Mouse (Mus musculus) urinary bladder, postnatal 14 days (tissue): ENCODE measurements around the gene Scn2b.

Source experiments
- DNase-seq: peaks from one replicate; pipeline ENCODE4 v3.0.0; 2021; ENCODE audit warnings: low spot score

Gene Scn2b

GRCm38 (mm10) chr9:45119954-45120530 lies 2.5 kb downstream of the Scn2b start:
- DNase-seq: no peak

GRCm38 (mm10) chr9:45120567-45120966 lies 3.0 kb downstream of the Scn2b start:
- DNase-seq: no peak

DNA sequence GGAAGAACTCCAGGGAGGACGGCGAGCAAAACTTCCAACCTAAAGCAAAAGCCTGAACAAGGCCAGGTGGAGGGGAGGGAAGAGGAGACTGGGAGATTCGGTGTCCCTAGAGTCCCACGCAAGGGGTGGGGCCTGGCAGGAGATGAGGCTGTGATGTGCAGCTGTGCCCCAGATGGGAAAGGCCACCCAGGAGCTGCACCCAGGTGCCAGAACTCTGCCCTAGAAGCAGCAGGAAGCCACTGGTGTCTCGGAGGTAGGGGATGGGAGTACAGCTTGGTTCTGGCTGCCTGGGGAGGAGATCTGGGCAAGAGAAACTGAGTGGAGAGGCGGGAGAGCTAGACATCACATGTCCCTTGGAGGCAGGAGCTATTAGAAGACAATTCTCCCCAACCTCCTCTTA lies 3.4 kb downstream of the Scn2b start:
- DNase-seq: no peak

- DNase-seq: peak; percentile 77
Observed at GRCm38 (mm10) chr9:45121769-45122168, 4.2 kb downstream of the Scn2b start.

GRCm38 (mm10) chr9:45122209-45122761 lies 4.7 kb downstream of the Scn2b start:
- peak; percentile 45 for DNase-seq

DNA sequence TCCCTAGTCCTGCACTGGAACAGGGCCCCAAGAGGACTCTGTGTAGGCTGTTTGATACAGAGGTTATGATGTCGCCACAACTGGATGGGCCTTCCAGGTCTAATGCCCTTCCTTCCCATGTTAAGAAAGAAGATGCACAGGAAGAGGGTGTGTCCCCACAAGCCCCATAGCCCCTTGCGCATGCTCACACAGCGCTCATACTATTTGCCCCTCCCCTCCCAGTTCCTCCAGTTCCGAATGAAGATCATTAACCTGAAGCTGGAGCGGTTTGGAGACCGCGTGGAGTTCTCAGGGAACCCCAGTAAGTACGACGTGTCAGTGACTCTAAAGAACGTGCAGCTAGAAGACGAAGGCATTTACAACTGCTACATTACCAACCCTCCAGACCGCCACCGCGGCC lies 7.6 kb downstream of the Scn2b start:
- DNase-seq: no peak

DNA sequence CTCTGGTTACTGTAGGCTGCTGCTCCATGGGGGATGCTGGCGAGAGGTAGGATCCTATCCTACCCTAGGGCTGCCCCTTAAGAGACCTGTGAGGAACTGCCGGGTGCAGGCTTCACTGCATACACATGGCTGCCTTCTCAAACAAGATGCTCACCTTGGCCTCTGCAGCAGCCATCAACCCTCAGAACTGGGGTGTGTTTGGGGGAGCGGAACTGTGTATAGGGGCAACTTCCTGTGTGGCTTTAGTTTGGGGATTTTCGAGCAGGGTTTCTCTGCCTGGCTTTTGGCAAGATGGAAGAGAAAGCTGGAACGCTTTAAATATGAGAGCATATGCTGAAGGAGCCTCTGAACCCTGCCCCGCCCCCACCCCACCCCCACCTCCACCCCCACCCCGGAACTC lies 9.4 kb downstream of the Scn2b start:
- no peak for DNase-seq

DNA sequence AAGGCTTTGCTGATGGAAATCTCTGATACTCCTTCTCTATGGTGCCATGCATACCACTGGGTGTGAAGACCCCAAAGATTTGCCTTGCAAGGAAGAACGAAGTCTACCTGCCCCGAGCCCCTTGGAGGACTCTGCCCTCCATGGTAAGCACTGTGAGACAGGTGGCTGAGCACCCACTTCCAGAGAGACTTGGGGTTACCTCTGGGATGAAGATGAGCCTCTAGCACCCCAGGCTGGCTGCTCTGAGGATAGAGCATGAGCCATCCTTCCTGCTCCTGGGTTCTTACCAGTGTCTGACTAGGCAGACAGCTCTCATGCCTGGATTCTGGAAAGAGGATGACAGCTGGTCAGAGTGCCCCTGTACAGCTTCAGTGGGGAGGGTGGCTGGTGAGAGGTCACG lies 12.5 kb downstream of the Scn2b start:
- DNase-seq: no peak

DNA sequence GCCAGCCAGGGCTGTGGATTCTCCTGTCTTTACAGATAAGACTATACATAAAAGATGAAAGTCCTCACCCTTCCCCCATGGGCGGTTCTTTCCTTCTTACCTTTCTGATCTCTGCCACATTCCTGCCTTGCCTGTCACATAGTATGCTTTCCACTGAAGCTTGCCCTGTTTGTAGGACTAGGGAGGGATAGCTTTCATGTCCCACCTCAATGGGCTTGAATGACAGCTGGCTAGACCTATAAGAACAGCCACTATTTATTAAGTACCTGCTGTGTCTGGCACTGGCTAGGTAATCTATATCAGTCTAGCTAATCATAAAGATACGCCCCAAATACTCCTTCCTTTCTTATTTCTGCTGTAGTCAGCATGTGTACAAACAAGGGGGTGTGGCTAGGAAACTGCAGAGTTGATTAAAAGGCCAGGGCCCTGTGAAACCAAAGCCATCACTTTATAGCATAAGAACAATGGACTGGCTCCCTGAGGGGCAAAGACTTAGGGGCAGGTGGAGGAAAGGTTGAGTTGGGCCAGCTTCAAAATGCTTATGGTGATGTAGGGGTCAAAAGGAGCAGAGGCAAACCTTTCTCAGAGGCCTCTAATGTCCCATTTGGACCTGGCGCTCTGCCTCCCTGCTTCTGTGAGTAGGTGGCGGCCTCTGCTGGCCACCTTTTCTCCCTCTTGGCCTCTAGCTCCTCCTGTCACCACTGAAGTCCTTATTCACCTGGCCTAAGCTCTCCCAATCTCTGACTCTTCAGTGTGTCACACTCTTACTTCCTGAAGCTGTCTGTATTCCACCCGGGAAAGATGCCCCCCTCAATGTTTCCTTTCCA lies 16.1 kb downstream of the Scn2b start:
- DNase-seq: peak; percentile 69

GRCm38 (mm10) chr9:45136442-45137169 lies 19.0 kb downstream of the Scn2b start:
- no peak for DNase-seq

GRCm38 (mm10) chr9:45138191-45139032 lies 20.8 kb downstream of the Scn2b start, which contains the start of gene Scn4b:
Gene Scn4b, plus strand, starts transcription at chr9:45138395.
- peak; percentile 43 for DNase-seq

DNA sequence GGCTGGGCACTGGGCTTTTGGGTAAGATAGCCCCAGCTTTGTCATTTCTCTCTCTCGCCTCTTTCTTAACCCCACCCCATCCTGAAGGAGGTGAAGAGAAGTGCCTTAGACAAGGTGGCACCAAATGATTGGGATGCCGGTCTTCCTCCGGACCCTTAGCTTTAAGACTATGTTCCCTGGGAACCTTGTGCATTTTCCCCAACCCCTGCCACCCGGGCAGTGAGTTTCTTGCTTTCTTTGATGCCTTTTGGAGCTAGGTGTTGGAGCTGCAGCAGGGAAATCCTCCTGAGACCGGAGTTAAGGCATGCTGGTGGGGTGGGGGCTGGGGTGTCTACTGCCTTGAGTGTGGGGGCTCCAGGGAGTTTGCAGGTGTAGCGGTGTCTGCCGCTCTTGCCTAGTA lies 21.5 kb downstream of the Scn2b start:
- no peak for DNase-seq

GRCm38 (mm10) chr9:45140945-45141344 lies 23.4 kb downstream of the Scn2b start:
- no peak for DNase-seq

GRCm38 (mm10) chr9:45142686-45143085 lies 25.1 kb downstream of the Scn2b start:
- no peak for DNase-seq

- DNase-seq: no peak
Observed at GRCm38 (mm10) chr9:45145533-45146266, 28.1 kb downstream of the Scn2b start.

DNA sequence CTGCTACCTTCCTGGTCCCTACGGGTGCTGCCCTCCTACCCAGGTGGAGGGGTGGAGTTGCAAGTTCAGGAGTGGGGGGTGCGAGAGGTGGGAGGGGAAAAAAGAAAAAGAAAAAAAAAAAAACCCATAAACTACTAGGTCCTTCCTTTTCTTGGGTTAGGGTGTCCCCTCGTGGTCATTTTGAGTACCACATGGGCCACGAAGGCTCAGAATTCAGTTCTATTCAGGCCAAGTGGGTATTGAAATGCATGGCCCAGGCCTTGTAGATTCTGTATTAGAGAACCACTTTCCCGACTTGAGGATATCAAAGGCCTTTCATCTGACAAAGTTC lies 28.6 kb downstream of the Scn2b start:
- DNase-seq: peak; percentile 75

- DNase-seq: no peak
Observed at GRCm38 (mm10) chr9:45150933-45151332, 33.4 kb downstream of the Scn2b start.

- no peak for DNase-seq
Observed at GRCm38 (mm10) chr9:45153361-45153760, 35.8 kb downstream of the Scn2b start.

GRCm38 (mm10) chr9:45167903-45168302 lies 50.3 kb downstream of the Scn2b start:
- no peak for DNase-seq

- DNase-seq: no peak
Observed at GRCm38 (mm10) chr9:45170150-45170549, 52.6 kb downstream of the Scn2b start.

- DNase-seq: no peak
Observed at GRCm38 (mm10) chr9:45171073-45171610, 53.6 kb downstream of the Scn2b start.
